Mouse (Mus musculus) cerebellum, adult 11-12 months (tissue): ENCODE measurements around the gene Adamts18.

Source experiments
- DNase-seq: peaks from one replicate; pipeline ENCODE4 v3.0.0; 2022

The Adamts18 gene

GRCm38 (mm10) chr8:113656681-113657298, 191.7 kb downstream of the Adamts18 start:
- DNase-seq: no peak

DNA sequence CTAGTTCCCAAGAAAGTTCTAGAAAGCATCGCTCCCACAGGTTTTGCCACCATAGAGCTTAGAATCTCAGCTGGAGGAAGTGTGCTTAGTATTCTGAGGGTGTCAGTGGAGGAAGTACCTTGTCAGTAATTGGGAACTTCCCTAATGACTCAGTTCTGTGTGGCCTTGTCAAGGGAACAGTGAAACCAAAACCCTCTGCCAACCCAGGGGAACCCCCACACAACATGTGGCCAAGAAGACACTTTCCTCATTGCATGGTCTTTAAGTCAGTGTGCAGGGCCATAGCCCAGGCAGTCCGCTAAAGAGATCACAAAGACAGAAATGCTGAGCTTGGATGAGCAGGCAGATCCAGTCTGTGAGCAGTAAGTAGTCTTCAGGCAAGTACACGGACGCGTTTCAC, 192.4 kb downstream of the Adamts18 start:
- DNase-seq: no peak

GRCm38 (mm10) chr8:113653151-113653550, 195.4 kb downstream of the Adamts18 start:
- no peak for DNase-seq

- no peak for DNase-seq
These were observed 196.1 kb downstream of the Adamts18 start for GRCm38 (mm10) chr8:113652450-113652849.
